Mouse (Mus musculus): ENCODE results near the gene Grn. TPM values are rescaled to one million over a fixed set of nuclear protein-coding genes. Genes with fewer than 3 reads are reported as not detected.
A peak's percentile ranks its signal among the peaks of the same experiment; 100 is the strongest.

Grn gene
- total RNA-seq, 1 experiment from 2014 or later, result 198 TPM

- DNase-seq, result no peak
Measured at GRCm38 (mm10) chr11:102443740-102444139, 13.6 kb downstream of the Grn start.

DNA sequence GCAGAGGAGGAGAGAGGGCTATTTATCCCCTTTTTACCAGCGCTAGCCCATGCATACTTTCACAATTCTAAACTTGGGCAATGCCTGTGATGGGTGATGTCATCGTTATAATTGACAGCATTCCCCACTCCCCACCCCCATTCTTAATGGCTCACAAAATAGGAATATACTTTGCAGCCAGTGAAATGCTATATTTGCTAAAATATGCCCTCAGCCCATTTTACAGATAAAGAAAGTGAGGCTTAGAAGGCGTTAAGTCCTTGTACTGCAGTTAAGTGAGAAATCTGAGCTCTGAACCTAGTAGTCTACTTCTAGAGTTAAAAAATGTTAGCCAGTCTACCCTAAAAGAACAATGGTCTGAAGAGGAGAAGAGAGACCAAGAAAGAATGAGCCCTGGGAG lies 14.2 kb downstream of the Grn start:
- no peak for DNase-seq

- no peak for DNase-seq
Measured at GRCm38 (mm10) chr11:102444781-102445180, 14.7 kb downstream of the Grn start.

- no peak for DNase-seq
Measured at GRCm38 (mm10) chr11:102445264-102445890, 15.3 kb downstream of the Grn start.

DNA sequence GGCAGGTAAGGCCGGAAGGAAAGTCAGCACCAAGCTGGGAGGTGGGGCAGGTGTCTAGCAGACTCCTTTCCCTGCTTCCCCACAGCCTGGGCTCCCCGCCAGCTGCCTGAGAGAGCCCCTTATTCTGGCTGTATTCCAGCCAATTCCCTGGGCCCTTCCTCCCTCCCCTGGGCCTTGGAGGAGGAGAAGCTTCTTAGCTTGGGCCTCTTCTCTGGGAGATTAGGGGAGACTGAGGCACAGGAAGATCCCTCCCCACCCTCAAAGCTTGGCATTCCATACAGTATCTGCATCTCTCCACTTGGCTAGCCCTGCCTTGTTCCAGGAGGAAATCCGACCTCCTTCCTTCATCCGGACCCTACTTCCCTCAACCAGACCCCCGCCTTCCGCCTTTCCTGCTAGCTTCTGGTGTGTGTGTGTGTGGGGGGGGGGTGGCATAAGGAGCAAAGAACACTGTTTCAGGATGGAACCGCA lies 15.8 kb downstream of the Grn start:
- peak; percentile 41 for DNase-seq

- peak; percentile 44 for DNase-seq
Measured at GRCm38 (mm10) chr11:102446581-102447461, 16.7 kb downstream of the Grn start.

- DNase-seq, result peak; percentile 84
Measured at GRCm38 (mm10) chr11:102447497-102447896, 17.4 kb downstream of the Grn start, which contains the start of gene Fam171a2. Gene Fam171a2 (minus strand): TSS chr11:102447682.

GRCm38 (mm10) chr11:102448327-102448726 lies 18.2 kb downstream of the Grn start:
- DNase-seq, result no peak

- DNase-seq, result no peak
Measured at GRCm38 (mm10) chr11:102449043-102450008, 19.2 kb downstream of the Grn start.

- no peak for DNase-seq
Measured at GRCm38 (mm10) chr11:102453131-102453530, 23.0 kb downstream of the Grn start.

GRCm38 (mm10) chr11:102455740-102456396 lies 25.8 kb downstream of the Grn start:
- peak; percentile 82 for DNase-seq

- DNase-seq, result no peak
Measured at GRCm38 (mm10) chr11:102460541-102460940, 30.4 kb downstream of the Grn start.

DNA sequence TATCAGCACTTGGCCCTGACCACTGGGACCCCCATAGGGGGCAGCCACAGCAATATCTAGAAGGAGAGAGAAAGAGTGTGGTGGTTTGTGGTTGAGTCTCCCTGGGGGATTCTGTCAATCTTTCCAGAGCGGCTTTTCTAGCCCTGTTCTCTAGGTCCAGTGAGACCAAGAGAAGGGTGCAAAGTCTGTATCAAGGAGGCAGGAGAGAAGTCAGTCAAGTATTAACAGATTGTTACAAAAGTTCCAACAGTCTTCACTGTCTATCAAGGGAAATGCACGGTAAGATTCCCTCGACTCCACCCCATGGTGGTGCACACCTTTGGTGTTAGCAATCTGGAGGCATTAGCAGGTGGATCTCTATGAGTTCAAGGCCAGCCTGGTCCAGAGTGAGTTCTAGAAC lies 31.6 kb downstream of the Grn start:
- no peak for DNase-seq

GRCm38 (mm10) chr11:102464901-102465300 lies 34.8 kb downstream of the Grn start:
- no peak for DNase-seq

- DNase-seq, result peak; percentile 66
Measured at GRCm38 (mm10) chr11:102465713-102466436, 35.8 kb downstream of the Grn start.

GRCm38 (mm10) chr11:102467041-102467631 lies 37.0 kb downstream of the Grn start:
- DNase-seq, result peak; percentile 99

- no peak for DNase-seq
Measured at GRCm38 (mm10) chr11:102469648-102470357, 39.7 kb downstream of the Grn start, which contains the start of gene Itga2b. Gene Itga2b (minus strand): TSS chr11:102470122.

DNA sequence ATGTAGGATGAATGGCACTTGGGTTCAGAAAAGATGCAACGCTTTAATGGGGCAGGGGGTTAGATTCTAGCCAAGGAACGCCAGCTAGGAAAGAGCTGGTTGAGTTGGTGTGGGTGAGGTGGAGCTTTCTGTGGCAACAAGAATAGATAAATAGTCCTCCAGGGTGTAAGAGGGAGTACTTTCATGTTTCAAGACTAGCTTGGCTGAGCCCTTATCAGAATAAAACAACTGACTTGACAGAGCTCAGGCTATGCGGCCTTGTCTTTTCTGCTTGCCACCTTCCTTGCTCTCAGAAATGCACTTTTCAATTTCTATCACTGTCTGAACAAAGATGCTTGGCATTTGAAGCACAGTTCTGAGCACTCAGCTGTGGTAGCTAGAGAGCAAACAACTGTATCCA lies 44.9 kb downstream of the Grn start:
- DNase-seq, result no peak

- no peak for DNase-seq
Measured at GRCm38 (mm10) chr11:102478671-102479070, 48.6 kb downstream of the Grn start.

- no peak for DNase-seq
Measured at GRCm38 (mm10) chr11:102479581-102479980, 49.5 kb downstream of the Grn start.

All from adrenal gland, postnatal 25 days (tissue).